Mouse (Mus musculus): ENCODE measurements around the gene Spdye4c. TPM values are rescaled to one million over a fixed set of nuclear protein-coding genes. Genes with fewer than 3 reads are reported as not detected.

Spdye4c gene
- not detected in 2 replicates for polyA plus RNA-seq (2016; fragmentation: Nextera tagmentation; extraction: Ambion mirVana)

GRCm38 (mm10) chr2:128590909-128591308 lies at the start of gene Spdye4c:
Spdye4c (plus strand) TSS chr2:128591209.
- H3K4me1 ChIP-seq = no peaks in the 10 kb centered on the region
- H3K27me3 ChIP-seq = no peaks in the 10 kb centered on the region
- H3K27ac ChIP-seq = no peak within 1 kb of the TSS
- H3K4me2 ChIP-seq = no peak within 1 kb of the TSS
- 84% methylated on average over 3 of the region's 3 CpGs for WGBS
- no peak within 1 kb of the TSS for H3K4me3 ChIP-seq (replicated peaks)
- no peak within 1 kb of the TSS for H3K9ac ChIP-seq
- ATAC-seq (ENCODE audit: low FRiP score) = no peak
- H3K36me3 ChIP-seq (replicated peaks) = no peaks in the 10 kb centered on the region
- no peaks in the 10 kb centered on the region for H3K9me3 ChIP-seq

GRCm38 (mm10) chr2:128543495-128543894 lies 47.5 kb upstream of the Spdye4c start:
- Histone ChIP-seq H3K4me1 (peaks cover 13% of the 10 kb centered on the region), H3K4me3 (replicated peaks) (no peak overlapping the region), H3K4me2 (no peak overlapping the region), H3K36me3 (replicated peaks) (no peaks in the 10 kb centered on the region), H3K27me3 (no peaks in the 10 kb centered on the region), H3K9me3 (no peaks in the 10 kb centered on the region), H3K27ac (no peak overlapping the region), H3K9ac (no peak overlapping the region)
- no peak for ATAC-seq (ENCODE audit: low FRiP score)
- WGBS = 86% methylated on average over 8 of the region's 8 CpGs

- no peak for ATAC-seq (ENCODE audit: low FRiP score)
- whole genome bisulfite sequencing = 26% methylated on average over 5 of the region's 5 CpGs
Observed at GRCm38 (mm10) chr2:128544421-128545137, 46.4 kb upstream of the Spdye4c start.

GRCm38 (mm10) chr2:128545447-128545846 lies 45.6 kb upstream of the Spdye4c start:
- H3K9me3 ChIP-seq = no peaks in the 10 kb centered on the region
- 61% methylated on average over 7 of the region's 7 CpGs for WGBS
- peaks cover 13% of the 10 kb centered on the region for H3K4me1 ChIP-seq
- no peak overlapping the region for H3K4me3 ChIP-seq (replicated peaks)
- peak overlapping the region; percentile 15; the same call in 1 of the 2 replicates for H3K27ac ChIP-seq
- H3K4me2 ChIP-seq = no peak overlapping the region
- no peak for ATAC-seq (ENCODE audit: low FRiP score)
- H3K27me3 ChIP-seq = no peaks in the 10 kb centered on the region
- no peak overlapping the region for H3K9ac ChIP-seq
- no peaks in the 10 kb centered on the region for H3K36me3 ChIP-seq (replicated peaks)

More at GRCm38 (mm10) chr2:128544421-128545137, 46.4 kb upstream of the Spdye4c start:
- peaks cover 13% of the 10 kb centered on the region for H3K4me1 ChIP-seq
- H3K36me3 ChIP-seq (replicated peaks) = no peaks in the 10 kb centered on the region
- no peak overlapping the region for H3K9ac ChIP-seq
- no peaks in the 10 kb centered on the region for H3K9me3 ChIP-seq
- no peak overlapping the region for H3K4me3 ChIP-seq (replicated peaks)
- no peaks in the 10 kb centered on the region for H3K27me3 ChIP-seq
- H3K27ac ChIP-seq = 0 out of 2 replicates have a peak overlapping the region, but pooled peaks have one; percentile 15
- H3K4me2 ChIP-seq = no peak overlapping the region

GRCm38 (mm10) chr2:128547079-128547478 lies 43.9 kb upstream of the Spdye4c start:
- H3K27ac ChIP-seq = no peak overlapping the region
- H3K27me3 ChIP-seq = no peaks in the 10 kb centered on the region
- peaks cover 13% of the 10 kb centered on the region for H3K4me1 ChIP-seq
- no peaks in the 10 kb centered on the region for H3K9me3 ChIP-seq
- H3K4me3 ChIP-seq (replicated peaks) = no peak overlapping the region
- 89% methylated on average over 10 of the region's 10 CpGs for WGBS
- H3K36me3 ChIP-seq (replicated peaks) = no peaks in the 10 kb centered on the region
- no peak overlapping the region for H3K9ac ChIP-seq
- ATAC-seq (ENCODE audit: low FRiP score) = no peak
- no peak overlapping the region for H3K4me2 ChIP-seq

GRCm38 (mm10) chr2:128548262-128548661 lies 42.7 kb upstream of the Spdye4c start:
- no peak overlapping the region for H3K4me2 ChIP-seq
- no peak for ATAC-seq (ENCODE audit: low FRiP score)
- H3K4me1 ChIP-seq = peaks cover 13% of the 10 kb centered on the region
- no peak overlapping the region for H3K4me3 ChIP-seq (replicated peaks)
- H3K9me3 ChIP-seq = no peaks in the 10 kb centered on the region
- WGBS = 50% methylated on average over 2 of the region's 2 CpGs
- no peak overlapping the region for H3K9ac ChIP-seq
- H3K27me3 ChIP-seq = no peaks in the 10 kb centered on the region
- H3K36me3 ChIP-seq (replicated peaks) = no peaks in the 10 kb centered on the region
- H3K27ac ChIP-seq = no peak overlapping the region

- Histone ChIP-seq H3K9me3 (no peaks in the 10 kb centered on the region), H3K36me3 (replicated peaks) (no peaks in the 10 kb centered on the region), H3K27ac (no peak overlapping the region), H3K4me1 (peaks cover 9% of the 10 kb centered on the region), H3K4me3 (replicated peaks) (no peak overlapping the region), H3K27me3 (no peaks in the 10 kb centered on the region), H3K9ac (no peak overlapping the region), H3K4me2 (no peak overlapping the region)
- no peak for ATAC-seq (ENCODE audit: low FRiP score)
- WGBS = 73% methylated on average over 7 of the region's 7 CpGs
Observed at GRCm38 (mm10) chr2:128549561-128549960, 41.4 kb upstream of the Spdye4c start.

GRCm38 (mm10) chr2:128549963-128550362 lies 41.0 kb upstream of the Spdye4c start:
- Histone ChIP-seq H3K27me3 (no peaks in the 10 kb centered on the region), H3K36me3 (replicated peaks) (no peaks in the 10 kb centered on the region), H3K9ac (no peak overlapping the region), H3K4me2 (no peak overlapping the region), H3K4me1 (peaks cover 5% of the 10 kb centered on the region), H3K4me3 (replicated peaks) (no peak overlapping the region), H3K9me3 (no peaks in the 10 kb centered on the region), H3K27ac (no peak overlapping the region)
- 65% methylated on average over 6 of the region's 6 CpGs for WGBS
- no peak for ATAC-seq (ENCODE audit: low FRiP score)

- Histone ChIP-seq H3K27ac (no peak overlapping the region), H3K4me3 (replicated peaks) (no peak overlapping the region), H3K27me3 (no peaks in the 10 kb centered on the region), H3K9me3 (no peaks in the 10 kb centered on the region), H3K36me3 (replicated peaks) (no peaks in the 10 kb centered on the region), H3K9ac (no peak overlapping the region), H3K4me2 (no peak overlapping the region), H3K4me1 (no peaks in the 10 kb centered on the region)
- WGBS = 83% methylated on average over 8 of the region's 8 CpGs
- ATAC-seq (ENCODE audit: low FRiP score) = no peak
Observed at GRCm38 (mm10) chr2:128552080-128552791, 38.8 kb upstream of the Spdye4c start.

- Histone ChIP-seq H3K27me3 (no peaks in the 10 kb centered on the region), H3K27ac (no peak overlapping the region), H3K4me2 (no peak overlapping the region), H3K9ac (no peak overlapping the region), H3K36me3 (replicated peaks) (no peaks in the 10 kb centered on the region), H3K9me3 (no peaks in the 10 kb centered on the region), H3K4me3 (replicated peaks) (no peak overlapping the region), H3K4me1 (no peaks in the 10 kb centered on the region)
- 86% methylated on average over 8 of the region's 8 CpGs for WGBS
- no peak for ATAC-seq (ENCODE audit: low FRiP score)
Observed at GRCm38 (mm10) chr2:128552798-128553720, 38.0 kb upstream of the Spdye4c start.

- ATAC-seq (ENCODE audit: low FRiP score) = no peak
- H3K9me3 ChIP-seq = no peaks in the 10 kb centered on the region
- no peak overlapping the region for H3K9ac ChIP-seq
- H3K27me3 ChIP-seq = no peaks in the 10 kb centered on the region
- 79% methylated on average over 9 of the region's 9 CpGs for WGBS
- H3K27ac ChIP-seq = no peak overlapping the region
- H3K36me3 ChIP-seq (replicated peaks) = no peaks in the 10 kb centered on the region
- no peak overlapping the region for H3K4me2 ChIP-seq
- no peaks in the 10 kb centered on the region for H3K4me1 ChIP-seq
- H3K4me3 ChIP-seq (replicated peaks) = no peak overlapping the region
Observed at GRCm38 (mm10) chr2:128555082-128555481, 35.9 kb upstream of the Spdye4c start.

- ATAC-seq (ENCODE audit: low FRiP score) = no peak
- Histone ChIP-seq H3K27ac (no peak overlapping the region), H3K9ac (no peak overlapping the region), H3K4me2 (no peak overlapping the region), H3K27me3 (no peaks in the 10 kb centered on the region), H3K4me3 (replicated peaks) (no peak overlapping the region), H3K9me3 (no peaks in the 10 kb centered on the region; the same call in 1 of the 2 replicates), H3K36me3 (replicated peaks) (no peaks in the 10 kb centered on the region), H3K4me1 (no peaks in the 10 kb centered on the region)
- WGBS = 86% methylated on average over 3 of the region's 3 CpGs
Observed at GRCm38 (mm10) chr2:128564195-128564594, 26.8 kb upstream of the Spdye4c start.

Data from forebrain, embryonic 12.5 days (tissue).